Mouse (Mus musculus) adipose tissue, adult 10 weeks (tissue): Measurements from ENCODE around the gene Acsl6. TPM values are rescaled to one million over a fixed set of nuclear protein-coding genes. Genes with fewer than 3 reads are reported as not detected.

ENCODE experiments used
- polyA plus RNA-seq: library from polyadenylated mRNA; stranded (reverse); fragments of 350-450 nt; fragmentation: Illumina TruSeq; extraction: RNeasy Lipid Tissue Mini Kit (QIAGEN cat#74804); gene quantifications from one replicate; pipeline ENCODE4 v1.2.3, GENCODE M21; 2014; ENCODE audit warnings: low read depth, low replicate concordance

Acsl6 gene
- 3.6 TPM for polyA plus RNA-seq

GRCm38 (mm10) chr11:54303728-54304470 lies at the start of gene Acsl6:
TSS of gene Acsl6 (plus strand) at chr11:54303798.

GRCm38 (mm10) chr11:54267177-54267576 lies 36.4 kb upstream of the Acsl6 start, which contains the start of gene Il3:
TSS of gene Il3 (minus strand) at chr11:54267277.

Other genes starting within 250 kb of the Acsl6 start
- gene Pdlim4, start 234.8 kb upstream of the Acsl6 start, polyA plus RNA-seq = 48.6 TPM
- 79.3 TPM for gene P4ha2, start 203.7 kb upstream of the Acsl6 start, polyA plus RNA-seq
- not detected for gene Csf2, start 54.1 kb upstream of the Acsl6 start, polyA plus RNA-seq
- not detected for gene Il3, start 36.5 kb upstream of the Acsl6 start, polyA plus RNA-seq
- 0.29 TPM for gene Meikin, start 66.9 kb downstream of the Acsl6 start, polyA plus RNA-seq
- 13.1 TPM for gene Fnip1, start 134.4 kb downstream of the Acsl6 start, polyA plus RNA-seq
- gene Rapgef6, start 219.0 kb downstream of the Acsl6 start, polyA plus RNA-seq = 17.0 TPM